Mouse (Mus musculus): ENCODE results near the gene Cd59b. TPM values are rescaled to one million over a fixed set of nuclear protein-coding genes. Genes with fewer than 3 reads are reported as not detected.
"Not testable (repeated sequence)": the region's sequence is repeated elsewhere in the genome, so short reads cannot be mapped to it uniquely, and the experiment has no call there.

Cd59b gene
- polyA plus RNA-seq, 1 experiment: 12.2 TPM

GRCm38 (mm10) chr2:104110031-104110430 lies 40.4 kb downstream of the Cd59b start:
- TF ChIP-seq EP300 (IDR thresholded peaks at IDR 0.05; ENCODE audit: insufficient read depth, low read depth, low read length) (no peak), CTCF (IDR thresholded peaks at IDR 0.05; ENCODE audit: low read depth, low read length) (no peak), POLR2A (IDR thresholded peaks at IDR 0.05; ENCODE audit: insufficient read depth, low read length) (no peak)
- peak overlapping the region; percentile 35; the same call in 1 of the 2 replicates for H3K9ac ChIP-seq (ENCODE audit: low read depth, poor library complexity, severe bottlenecking)
- peak overlapping the region; percentile 44; the same call in 1 of the 2 replicates for H3K27ac ChIP-seq (ENCODE audit: insufficient read depth, low read length)
- H3K36me3 ChIP-seq (ENCODE audit: control insufficient read depth, insufficient read depth, low read length, poor library complexity, severe bottlenecking): no peaks in the 10 kb centered on the region
- H3K4me3 ChIP-seq (ENCODE audit: low read depth, low read length): no peak overlapping the region
- H3K4me1 ChIP-seq (ENCODE audit: control insufficient read depth, insufficient read depth, low read length): peaks cover 5% of the 10 kb centered on the region
- no peaks in the 10 kb centered on the region for H3K9me3 ChIP-seq (replicated peaks; ENCODE audit: control insufficient read depth, insufficient read depth, low read length, poor library complexity, severe bottlenecking)
- H3K27me3 ChIP-seq (ENCODE audit: control insufficient read depth, insufficient read depth, low read length, poor library complexity, severe bottlenecking): no peaks in the 10 kb centered on the region

- H3K27ac ChIP-seq (ENCODE audit: insufficient read depth, low read length): not testable (repeated sequence)
Observed at GRCm38 (mm10) chr2:104111170-104111797, 41.6 kb downstream of the Cd59b start.

GRCm38 (mm10) chr2:104113563-104113962 lies 43.9 kb downstream of the Cd59b start:
- H3K27me3 ChIP-seq (ENCODE audit: control insufficient read depth, insufficient read depth, low read length, poor library complexity, severe bottlenecking); H3K36me3 ChIP-seq (ENCODE audit: control insufficient read depth, insufficient read depth, low read length, poor library complexity, severe bottlenecking); H3K9me3 ChIP-seq (replicated peaks; ENCODE audit: control insufficient read depth, insufficient read depth, low read length, poor library complexity, severe bottlenecking); H3K27ac ChIP-seq (ENCODE audit: insufficient read depth, low read length); H3K4me3 ChIP-seq (ENCODE audit: low read depth, low read length); H3K9ac ChIP-seq (ENCODE audit: low read depth, poor library complexity, severe bottlenecking); H3K4me1 ChIP-seq (ENCODE audit: control insufficient read depth, insufficient read depth, low read length): not testable (repeated sequence)

More at GRCm38 (mm10) chr2:104111170-104111797, 41.6 kb downstream of the Cd59b start:
- H3K9me3 ChIP-seq (replicated peaks; ENCODE audit: control insufficient read depth, insufficient read depth, low read length, poor library complexity, severe bottlenecking); H3K27me3 ChIP-seq (ENCODE audit: control insufficient read depth, insufficient read depth, low read length, poor library complexity, severe bottlenecking); H3K4me3 ChIP-seq (ENCODE audit: low read depth, low read length); H3K36me3 ChIP-seq (ENCODE audit: control insufficient read depth, insufficient read depth, low read length, poor library complexity, severe bottlenecking); H3K9ac ChIP-seq (ENCODE audit: low read depth, poor library complexity, severe bottlenecking); H3K4me1 ChIP-seq (ENCODE audit: control insufficient read depth, insufficient read depth, low read length): not testable (repeated sequence)

DNA sequence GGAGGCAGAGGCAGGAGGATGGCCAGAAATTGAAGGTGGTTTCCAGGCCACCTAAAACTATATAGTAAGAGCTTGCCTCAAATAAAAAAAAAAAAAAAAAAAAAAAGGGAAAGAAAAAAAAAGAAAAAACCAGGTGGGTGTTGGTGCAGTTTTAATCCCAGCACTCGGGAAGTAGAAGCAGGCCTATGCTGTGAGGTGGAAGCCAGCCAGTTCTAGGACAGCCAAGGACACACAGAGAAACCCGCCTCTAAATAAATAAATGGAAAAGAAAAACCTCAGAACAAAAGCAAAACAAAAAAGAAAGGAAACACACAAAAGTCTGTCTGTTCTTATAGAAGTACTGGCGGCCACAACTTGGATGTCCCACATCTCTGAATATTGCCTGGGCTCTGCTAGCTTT lies 45.2 kb downstream of the Cd59b start:
- H3K27ac ChIP-seq (ENCODE audit: insufficient read depth, low read length): no peak overlapping the region
- no peak for TF ChIP-seq CTCF (IDR thresholded peaks at IDR 0.05; ENCODE audit: low read depth, low read length)
- TF ChIP-seq EP300 (IDR thresholded peaks at IDR 0.05; ENCODE audit: insufficient read depth, low read depth, low read length): no peak
- no peak for TF ChIP-seq POLR2A (IDR thresholded peaks at IDR 0.05; ENCODE audit: insufficient read depth, low read length)
- no peaks in the 10 kb centered on the region for H3K9me3 ChIP-seq (replicated peaks; ENCODE audit: control insufficient read depth, insufficient read depth, low read length, poor library complexity, severe bottlenecking)
- H3K27me3 ChIP-seq (ENCODE audit: control insufficient read depth, insufficient read depth, low read length, poor library complexity, severe bottlenecking): no peaks in the 10 kb centered on the region
- no peak overlapping the region for H3K4me3 ChIP-seq (ENCODE audit: low read depth, low read length)
- H3K4me1 ChIP-seq (ENCODE audit: control insufficient read depth, insufficient read depth, low read length): peaks cover 1% of the 10 kb centered on the region
- no peak overlapping the region for H3K9ac ChIP-seq (ENCODE audit: low read depth, poor library complexity, severe bottlenecking)
- H3K36me3 ChIP-seq (ENCODE audit: control insufficient read depth, insufficient read depth, low read length, poor library complexity, severe bottlenecking): no peaks in the 10 kb centered on the region

- not testable (repeated sequence) for H3K27me3 ChIP-seq (ENCODE audit: control insufficient read depth, insufficient read depth, low read length, poor library complexity, severe bottlenecking); H3K4me3 ChIP-seq (ENCODE audit: low read depth, low read length); H3K27ac ChIP-seq (ENCODE audit: insufficient read depth, low read length); H3K9ac ChIP-seq (ENCODE audit: low read depth, poor library complexity, severe bottlenecking); H3K9me3 ChIP-seq (replicated peaks; ENCODE audit: control insufficient read depth, insufficient read depth, low read length, poor library complexity, severe bottlenecking); H3K36me3 ChIP-seq (ENCODE audit: control insufficient read depth, insufficient read depth, low read length, poor library complexity, severe bottlenecking); H3K4me1 ChIP-seq (ENCODE audit: control insufficient read depth, insufficient read depth, low read length)
Observed at GRCm38 (mm10) chr2:104117173-104117572, 47.5 kb downstream of the Cd59b start.

DNA sequence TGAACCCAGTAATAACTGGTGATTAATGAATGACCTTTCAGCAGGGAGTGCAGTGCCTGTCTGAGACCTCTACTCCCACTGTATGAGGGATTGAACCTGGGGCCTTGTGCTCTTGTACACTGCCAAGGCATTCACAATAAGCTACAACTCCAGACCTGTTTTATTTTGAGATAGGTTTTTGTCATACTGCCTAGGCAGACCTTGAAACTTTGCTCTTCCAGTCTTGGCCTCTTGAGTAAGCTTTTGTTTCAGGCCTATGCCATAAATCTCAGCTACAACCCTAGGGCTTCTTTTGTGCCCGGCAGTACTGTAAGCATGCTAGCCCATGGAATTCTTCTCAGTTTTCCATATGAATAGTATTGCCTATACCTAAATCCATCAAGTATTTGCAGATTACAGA lies 49.4 kb downstream of the Cd59b start:
- Histone ChIP-seq H3K27ac (ENCODE audit: insufficient read depth, low read length) (no peak overlapping the region), H3K4me1 (ENCODE audit: control insufficient read depth, insufficient read depth, low read length) (peaks cover 5% of the 10 kb centered on the region), H3K9ac (ENCODE audit: low read depth, poor library complexity, severe bottlenecking) (no peak overlapping the region), H3K4me3 (ENCODE audit: low read depth, low read length) (no peak overlapping the region), H3K9me3 (replicated peaks; ENCODE audit: control insufficient read depth, insufficient read depth, low read length, poor library complexity, severe bottlenecking) (no peaks in the 10 kb centered on the region), H3K36me3 (ENCODE audit: control insufficient read depth, insufficient read depth, low read length, poor library complexity, severe bottlenecking) (no peaks in the 10 kb centered on the region), H3K27me3 (ENCODE audit: control insufficient read depth, insufficient read depth, low read length, poor library complexity, severe bottlenecking) (no peaks in the 10 kb centered on the region)
- TF ChIP-seq CTCF (IDR thresholded peaks at IDR 0.05; ENCODE audit: low read depth, low read length): no peak
- TF ChIP-seq POLR2A (IDR thresholded peaks at IDR 0.05; ENCODE audit: insufficient read depth, low read length): no peak
- no peak for TF ChIP-seq EP300 (IDR thresholded peaks at IDR 0.05; ENCODE audit: insufficient read depth, low read depth, low read length)
